Mouse (Mus musculus) CD8-positive naive resting alpha-beta T cell, adult 57 days (primary cell): ENCODE results near the gene Sf3b5. TPM values are rescaled to one million over a fixed set of nuclear protein-coding genes. Genes with fewer than 3 reads are reported as not detected.

Experiments used
- total RNA-seq: library from RNA; stranded (reverse); gene quantifications from one replicate; pipeline ENCODE4 v1.2.4, GENCODE M21; 2023

The Sf3b5 gene
- total RNA-seq: 8.0 TPM

DNA sequence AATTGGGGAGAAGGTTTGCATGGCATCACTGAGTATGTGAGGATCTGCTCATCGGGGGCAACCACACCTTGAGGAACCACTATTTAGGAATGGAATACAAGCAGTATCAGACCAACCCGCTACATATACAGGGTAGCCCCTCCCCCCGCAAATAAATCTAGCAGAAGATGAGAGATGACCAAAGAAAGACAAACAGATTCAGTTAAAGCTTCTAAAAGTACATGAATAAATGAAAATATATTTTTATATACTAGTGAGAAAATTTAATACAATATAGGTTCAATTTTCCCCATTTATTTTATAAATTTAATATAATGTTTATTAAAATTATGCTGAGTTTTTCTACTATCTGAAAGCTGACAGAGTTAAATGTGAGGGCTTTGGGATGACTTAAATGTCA is at the start of gene Sf3b5:
TSS of gene Sf3b5 (plus strand) at position 301 of the 400 bp plus-strand sequence.

GRCm38 (mm10) chr10:12964151-12965075 is 40.7 kb upstream of the Sf3b5 start, which contains the start of gene Stx11:
TSS of gene Stx11 (minus strand) at chr10:12964298.

Other genes with a start within 250 kb of the Sf3b5 start
- 425 TPM for gene Utrn, start 136.0 kb upstream of the Sf3b5 start, total RNA-seq
- 3.1 TPM for gene Stx11, start 41.0 kb upstream of the Sf3b5 start, total RNA-seq
- 0.24 TPM for gene Plagl1, start 55.2 kb downstream of the Sf3b5 start, total RNA-seq
- not detected for gene Zc2hc1b, start 172.7 kb downstream of the Sf3b5 start, total RNA-seq
- gene Ltv1, start 187.8 kb downstream of the Sf3b5 start, total RNA-seq: 67.1 TPM